Mouse (Mus musculus): ENCODE measurements around the gene Prpf40a. TPM values are rescaled to one million over a fixed set of nuclear protein-coding genes. Genes with fewer than 3 reads are reported as not detected.
A peak's percentile ranks its signal among the peaks of the same experiment; 100 is the strongest.

Prpf40a gene
- 15.7 and 19.5 TPM in 2 replicates for polyA plus RNA-seq (2012; rRNA removed)

DNA sequence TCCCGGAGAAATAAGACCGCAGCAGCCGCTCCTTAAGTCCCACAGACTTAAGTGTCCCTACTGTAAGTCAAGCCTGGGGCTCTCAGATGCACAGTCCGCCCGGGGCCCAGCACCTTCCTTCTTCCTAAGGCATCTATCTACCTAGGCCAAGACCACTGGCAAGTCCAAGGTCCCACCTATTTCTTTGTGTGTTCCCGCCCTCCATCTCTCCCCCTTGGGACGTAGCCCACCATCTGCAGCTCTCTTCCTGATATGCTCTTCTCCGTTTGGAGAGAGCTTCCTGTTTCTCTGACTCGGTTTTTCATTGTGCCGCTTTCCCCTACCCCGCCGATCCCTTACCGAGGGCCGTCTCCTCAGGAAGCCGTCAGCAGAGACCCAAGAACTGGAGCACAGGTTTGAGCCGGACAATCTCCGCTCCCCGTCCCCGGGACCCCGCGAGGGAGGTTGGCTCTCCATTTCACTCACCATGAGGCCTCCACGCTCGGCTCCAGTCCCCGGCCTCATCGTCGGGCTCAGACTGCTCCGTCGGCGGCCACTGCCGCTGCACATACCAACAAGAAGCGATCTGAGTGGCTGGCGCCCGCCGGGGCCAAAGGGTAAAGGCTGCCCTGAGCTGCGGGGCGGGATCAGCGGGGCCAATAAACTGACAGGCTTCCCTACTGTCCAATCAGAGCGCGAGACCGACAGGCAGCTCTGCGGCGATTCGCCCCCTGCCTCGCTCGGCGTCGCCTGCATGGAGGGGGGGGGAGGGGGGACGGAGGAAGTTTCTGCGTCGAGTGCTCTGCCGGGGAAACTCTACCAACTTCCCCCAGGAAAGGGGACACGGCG is at the start of gene Prpf40a:
Gene Prpf40a (minus strand): TSS at position 601 of the 828 bp plus-strand sequence.
- peak within 1 kb of the TSS; percentile 99 for H3K4me3 ChIP-seq (ENCODE audit: insufficient read depth, low read length)
- H3K4me1 ChIP-seq (ENCODE audit: control insufficient read depth, insufficient read depth, low read length) = peaks cover 2% of the 10 kb centered on the region; the same call in 1 of the 2 replicates
- TF ChIP-seq CTCF (IDR thresholded peaks at IDR 0.05; ENCODE audit: extremely low read depth, insufficient read depth, low read length) = no peak
- TF ChIP-seq POLR2A (IDR thresholded peaks at IDR 0.05; ENCODE audit: extremely low read depth, insufficient read depth, low read length) = peak; percentile 71
- peak within 1 kb of the TSS; percentile 99 for H3K27ac ChIP-seq (ENCODE audit: insufficient read depth, low read length)

DNA sequence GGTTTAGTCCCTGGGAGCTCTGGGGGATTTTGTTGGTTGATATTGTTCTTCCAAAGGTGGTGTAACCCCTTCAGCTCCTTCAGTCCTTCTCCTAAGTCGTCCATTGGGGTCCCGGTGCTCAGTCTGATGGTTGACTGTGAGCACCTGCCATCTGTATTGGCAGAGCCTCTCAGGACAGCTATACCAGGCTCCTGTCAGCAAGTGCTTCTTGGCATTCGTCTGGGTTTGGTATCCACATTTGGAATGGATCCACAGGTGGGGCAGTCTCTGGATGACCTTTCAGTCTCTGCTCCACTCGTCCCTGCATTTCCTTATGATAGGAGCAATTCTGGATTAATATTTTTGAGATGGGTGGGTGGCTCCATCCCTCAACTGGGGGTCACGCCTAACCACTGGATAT is 31.2 kb upstream of the Prpf40a start:
- Histone ChIP-seq H3K27ac (ENCODE audit: insufficient read depth, low read length) (no peak overlapping the region), H3K4me1 (ENCODE audit: control insufficient read depth, insufficient read depth, low read length) (no peaks in the 10 kb centered on the region), H3K4me3 (ENCODE audit: insufficient read depth, low read length) (no peak overlapping the region)
- TF ChIP-seq CTCF (IDR thresholded peaks at IDR 0.05; ENCODE audit: extremely low read depth, insufficient read depth, low read length) (no peak), POLR2A (IDR thresholded peaks at IDR 0.05; ENCODE audit: extremely low read depth, insufficient read depth, low read length) (no peak)

DNA sequence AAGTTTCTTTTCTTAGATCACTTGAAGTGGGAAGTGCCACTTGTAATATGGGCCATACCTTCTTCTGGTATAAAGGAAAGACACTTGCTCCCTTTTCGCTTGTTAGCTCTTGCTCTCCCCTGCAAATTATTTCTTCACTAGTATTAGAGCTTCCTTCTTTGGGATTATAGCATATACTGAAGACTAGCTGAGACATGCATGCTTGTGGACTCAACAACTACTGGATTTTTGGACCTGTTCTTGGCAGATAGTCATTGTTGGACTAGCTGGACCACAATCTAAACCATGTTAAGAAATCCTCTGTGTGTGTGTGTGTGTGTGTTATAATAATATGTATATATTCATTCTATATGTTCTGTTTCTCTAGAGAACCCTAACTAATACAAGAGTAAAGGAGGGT is 22.4 kb upstream of the Prpf40a start:
- no peak for TF ChIP-seq POLR2A (IDR thresholded peaks at IDR 0.05; ENCODE audit: extremely low read depth, insufficient read depth, low read length)
- TF ChIP-seq CTCF (IDR thresholded peaks at IDR 0.05; ENCODE audit: extremely low read depth, insufficient read depth, low read length) = no peak
- H3K4me3 ChIP-seq (ENCODE audit: insufficient read depth, low read length) = no peak overlapping the region
- H3K27ac ChIP-seq (ENCODE audit: insufficient read depth, low read length) = no peak overlapping the region
- H3K4me1 ChIP-seq (ENCODE audit: control insufficient read depth, insufficient read depth, low read length) = no peaks in the 10 kb centered on the region

DNA sequence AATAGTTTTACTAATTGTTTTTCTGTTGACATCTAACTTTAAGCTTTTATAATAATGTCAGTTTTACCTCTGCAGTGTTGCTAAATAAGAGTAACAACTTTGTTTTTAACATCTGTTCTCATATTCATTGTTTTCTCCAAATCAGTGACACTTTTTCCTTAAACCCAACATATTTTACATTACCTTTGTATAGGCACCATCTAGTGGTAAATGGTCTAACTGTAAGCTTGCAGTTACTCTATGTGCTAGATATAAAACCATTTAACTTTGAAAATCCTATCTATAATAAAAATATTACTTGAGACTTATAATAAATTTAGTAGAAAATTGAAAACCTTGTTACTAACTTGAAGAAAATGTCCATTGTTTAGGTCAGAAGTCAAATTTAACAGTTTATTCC is 15.7 kb upstream of the Prpf40a start:
- Histone ChIP-seq H3K4me1 (ENCODE audit: control insufficient read depth, insufficient read depth, low read length) (no peaks in the 10 kb centered on the region), H3K4me3 (ENCODE audit: insufficient read depth, low read length) (no peak overlapping the region), H3K27ac (ENCODE audit: insufficient read depth, low read length) (no peak overlapping the region)
- TF ChIP-seq POLR2A (IDR thresholded peaks at IDR 0.05; ENCODE audit: extremely low read depth, insufficient read depth, low read length) (no peak), CTCF (IDR thresholded peaks at IDR 0.05; ENCODE audit: extremely low read depth, insufficient read depth, low read length) (no peak)

DNA sequence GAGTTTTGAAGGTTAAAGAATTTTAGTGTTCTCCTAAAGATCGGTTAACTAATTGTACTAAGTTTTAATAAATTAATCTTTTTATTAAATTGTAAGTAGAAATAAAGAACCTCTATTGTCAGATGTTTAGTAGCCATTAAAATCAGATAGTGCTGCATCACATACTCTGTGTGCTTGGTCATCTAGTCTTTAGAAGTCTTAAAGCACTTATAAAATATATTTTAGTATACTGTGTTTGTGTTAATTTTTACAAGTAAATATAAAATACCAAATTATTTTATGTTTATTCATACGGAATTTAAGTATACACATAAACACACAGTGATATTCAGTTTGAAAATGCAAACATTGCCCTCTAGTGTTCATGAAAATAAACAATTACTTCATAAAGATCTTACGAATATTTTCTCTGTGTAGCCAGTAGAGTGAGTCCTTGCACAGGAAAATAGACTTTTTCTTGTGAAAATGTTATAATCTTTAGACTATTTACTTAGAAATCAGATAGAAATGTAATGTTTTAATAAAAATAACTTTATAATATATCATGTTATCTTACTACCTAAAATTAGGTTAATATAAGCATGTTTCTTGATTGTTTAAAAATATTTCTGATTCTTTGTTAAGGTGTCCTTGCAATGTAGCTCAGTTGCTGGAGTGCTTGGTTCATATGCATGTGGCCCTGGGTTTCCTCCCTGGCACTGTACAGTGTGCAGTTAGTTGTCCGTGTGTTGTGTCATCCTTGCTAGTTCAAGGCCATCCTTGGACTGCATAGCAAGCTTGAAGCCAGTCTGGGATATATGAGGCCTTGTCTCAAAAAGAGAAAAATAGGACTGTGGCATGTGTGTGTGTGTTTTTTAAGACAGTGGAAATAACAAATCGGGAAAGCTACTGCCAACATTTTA is 13.5 kb upstream of the Prpf40a start:
- Histone ChIP-seq H3K4me1 (ENCODE audit: control insufficient read depth, insufficient read depth, low read length) (no peaks in the 10 kb centered on the region), H3K4me3 (ENCODE audit: insufficient read depth, low read length) (no peak overlapping the region), H3K27ac (ENCODE audit: insufficient read depth, low read length) (no peak overlapping the region)
- TF ChIP-seq CTCF (IDR thresholded peaks at IDR 0.05; ENCODE audit: extremely low read depth, insufficient read depth, low read length) (no peak), POLR2A (IDR thresholded peaks at IDR 0.05; ENCODE audit: extremely low read depth, insufficient read depth, low read length) (no peak)

DNA sequence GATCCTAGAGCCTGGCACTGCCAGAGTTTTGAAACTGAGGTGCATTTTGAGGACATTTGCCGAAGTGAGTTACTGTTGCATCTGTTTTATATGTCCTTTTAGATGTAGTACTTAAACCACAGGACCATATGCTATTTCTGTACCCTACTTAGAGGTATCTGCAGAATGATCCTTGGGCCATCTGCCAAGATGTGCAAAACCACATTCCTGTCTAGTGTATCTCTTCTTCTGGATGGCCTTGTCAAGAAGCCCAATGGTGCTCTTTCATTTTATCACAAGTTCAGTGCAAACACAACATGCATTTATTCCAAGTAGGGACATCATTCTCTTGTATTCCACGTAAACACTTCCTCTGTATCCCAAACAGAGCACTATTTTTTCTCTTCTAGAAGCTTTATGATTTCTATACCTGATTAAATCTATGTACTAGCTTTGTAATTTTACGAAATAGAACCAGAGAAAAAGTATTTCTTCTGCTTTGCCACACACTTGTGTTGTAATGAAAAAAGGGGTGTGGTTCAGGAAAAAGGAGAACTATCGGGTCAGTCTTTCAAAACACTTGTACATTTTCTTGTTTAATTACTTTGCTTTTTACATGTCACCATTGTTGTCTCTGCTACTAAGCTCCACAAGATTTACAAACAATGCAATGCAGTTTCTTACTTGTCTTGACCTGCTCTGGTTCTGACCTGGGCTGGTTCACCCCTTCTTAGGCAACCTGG is 9.2 kb upstream of the Prpf40a start:
- Histone ChIP-seq H3K4me1 (ENCODE audit: control insufficient read depth, insufficient read depth, low read length) (no peaks in the 10 kb centered on the region), H3K4me3 (ENCODE audit: insufficient read depth, low read length) (no peak overlapping the region), H3K27ac (ENCODE audit: insufficient read depth, low read length) (no peak overlapping the region)
- TF ChIP-seq CTCF (IDR thresholded peaks at IDR 0.05; ENCODE audit: extremely low read depth, insufficient read depth, low read length) = no peak
- no peak for TF ChIP-seq POLR2A (IDR thresholded peaks at IDR 0.05; ENCODE audit: extremely low read depth, insufficient read depth, low read length)

DNA sequence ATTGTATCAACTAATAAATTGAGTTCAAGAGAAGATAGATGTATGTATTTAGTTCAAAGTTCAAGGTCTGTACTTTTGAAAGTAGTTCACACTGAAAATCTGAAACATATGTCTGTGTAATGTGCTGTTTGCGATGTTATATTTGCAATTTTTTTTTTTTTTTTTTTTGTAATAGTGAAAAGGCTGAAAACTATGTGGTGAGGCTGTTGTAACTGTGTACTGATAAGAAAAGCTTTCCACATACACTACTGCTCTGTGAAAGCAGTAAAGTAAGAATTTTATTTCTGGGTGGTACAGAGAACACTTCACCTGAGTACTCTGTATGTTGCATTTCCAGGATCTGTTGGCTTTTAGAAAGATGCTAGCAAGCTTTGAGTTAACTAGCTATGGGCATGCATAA is 8.1 kb upstream of the Prpf40a start:
- TF ChIP-seq POLR2A (IDR thresholded peaks at IDR 0.05; ENCODE audit: extremely low read depth, insufficient read depth, low read length) = no peak
- no peak for TF ChIP-seq CTCF (IDR thresholded peaks at IDR 0.05; ENCODE audit: extremely low read depth, insufficient read depth, low read length)

DNA sequence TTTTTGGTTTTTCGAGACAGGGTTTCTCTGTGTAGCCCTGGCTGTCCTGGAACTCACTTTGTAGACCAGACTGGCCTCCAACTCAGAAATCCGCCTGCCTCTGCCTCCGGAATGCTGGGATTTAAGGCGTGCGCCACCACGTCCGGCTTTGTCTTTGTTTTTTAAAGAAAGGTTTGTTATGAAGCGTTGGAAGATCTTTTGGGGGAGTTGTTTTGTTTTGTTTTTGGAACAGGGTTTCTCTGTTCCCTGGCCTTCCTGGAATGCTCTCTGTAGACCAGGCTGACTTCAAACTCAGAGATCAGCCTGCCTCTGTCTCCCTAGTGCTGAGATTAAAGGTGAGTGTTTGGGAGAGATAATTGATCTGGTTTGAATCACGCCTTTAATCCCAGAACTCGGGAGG is 5.3 kb upstream of the Prpf40a start:
- H3K4me1 ChIP-seq (ENCODE audit: control insufficient read depth, insufficient read depth, low read length) = no peaks in the 10 kb centered on the region
- H3K4me3 ChIP-seq (ENCODE audit: insufficient read depth, low read length) = no peak overlapping the region
- no peak for TF ChIP-seq POLR2A (IDR thresholded peaks at IDR 0.05; ENCODE audit: extremely low read depth, insufficient read depth, low read length)
- TF ChIP-seq CTCF (IDR thresholded peaks at IDR 0.05; ENCODE audit: extremely low read depth, insufficient read depth, low read length) = no peak
- H3K27ac ChIP-seq (ENCODE audit: insufficient read depth, low read length) = no peak overlapping the region

More for the DNA sequence above, 8.1 kb upstream of the Prpf40a start:
- Histone ChIP-seq H3K4me1 (ENCODE audit: control insufficient read depth, insufficient read depth, low read length) (no peaks in the 10 kb centered on the region), H3K27ac (ENCODE audit: insufficient read depth, low read length) (no peak overlapping the region), H3K4me3 (ENCODE audit: insufficient read depth, low read length) (no peak overlapping the region)

DNA sequence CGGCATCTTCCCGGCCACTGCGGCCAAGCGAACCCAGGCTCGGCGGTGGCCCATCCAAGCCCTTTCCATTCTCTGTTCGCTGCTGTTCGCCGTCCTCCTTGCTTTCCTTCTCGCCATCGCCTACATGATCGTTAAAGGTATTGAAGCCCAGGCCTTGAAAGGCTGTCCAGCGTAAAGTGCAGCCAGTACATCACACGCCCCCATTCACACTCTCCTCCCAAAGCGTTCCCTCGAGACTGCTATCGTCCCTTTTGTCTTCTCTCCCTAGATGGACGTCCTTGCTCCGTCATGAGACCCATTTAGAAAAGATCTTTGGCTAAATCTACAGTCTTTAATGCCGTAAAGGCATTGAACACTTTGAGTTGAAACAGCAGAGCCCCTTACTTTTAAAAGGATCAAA is 1.3 kb upstream of the Prpf40a start:
- TF ChIP-seq POLR2A (IDR thresholded peaks at IDR 0.05; ENCODE audit: extremely low read depth, insufficient read depth, low read length) (no peak), CTCF (IDR thresholded peaks at IDR 0.05; ENCODE audit: extremely low read depth, insufficient read depth, low read length) (no peak)
- H3K4me1 ChIP-seq (ENCODE audit: control insufficient read depth, insufficient read depth, low read length) = peaks cover 2% of the 10 kb centered on the region; the same call in 1 of the 2 replicates
- 0 out of 2 replicates have a peak overlapping the region, but pooled peaks have one; percentile 40 for H3K27ac ChIP-seq (ENCODE audit: insufficient read depth, low read length)
- peak overlapping the region; percentile 99 for H3K4me3 ChIP-seq (ENCODE audit: insufficient read depth, low read length)

All from cortical plate, adult 2 months (tissue).